Mouse (Mus musculus) myocyte (in vitro differentiated cells): Measurements from ENCODE around the gene Csf2rb2.

ENCODE experiments used
- CEBPB ChIP-seq: IDR thresholded peaks from 2 replicates; pipeline ENCODE4 v1.6.1; 2011; ENCODE audit warnings: mild to moderate bottlenecking, moderate library complexity; ENCODE audit not compliant: poor library complexity, insufficient read depth, severe bottlenecking
- E2F4 ChIP-seq: IDR thresholded peaks from one replicate; pipeline ENCODE4 v1.6.1; 2011; ENCODE audit warnings: mild to moderate bottlenecking, control low read depth, moderate library complexity; ENCODE audit not compliant: insufficient read depth
- MAX ChIP-seq: IDR thresholded peaks from one replicate; pipeline ENCODE4 v1.6.1; 2011; ENCODE audit warnings: low read depth, mild to moderate bottlenecking, control low read depth
- MYOD1 ChIP-seq, 3 experiments: IDR thresholded peaks; one replicate each; pipeline ENCODE4 v1.6.1; 2011; ENCODE audit warnings: control low read depth in 2 of 3, low read depth in 2 of 3, mild to moderate bottlenecking in 2 of 3, moderate library complexity in 1 of 3; ENCODE audit not compliant: insufficient read length in 2 of 3, control insufficient read depth in 1 of 3
- MYOG ChIP-seq, 3 experiments: IDR thresholded peaks; one replicate each; pipeline ENCODE4 v1.6.1; 2011; ENCODE audit warnings: control low read depth in 2 of 3, low read depth in 2 of 3, mild to moderate bottlenecking in 2 of 3; ENCODE audit not compliant: insufficient read length in 2 of 3, control insufficient read depth in 1 of 3, insufficient read depth in 1 of 3
- POLR2A ChIP-seq: IDR thresholded peaks from one replicate; pipeline ENCODE4 v1.6.1; 2011; ENCODE audit warnings: low read depth, mild to moderate bottlenecking, control low read depth, moderate library complexity; ENCODE audit not compliant: insufficient read length
- REST ChIP-seq: IDR thresholded peaks from one replicate; pipeline ENCODE4 v1.6.1; 2011; ENCODE audit warnings: mild to moderate bottlenecking, control low read depth, moderate library complexity; ENCODE audit not compliant: insufficient read depth, insufficient read length
- TCF12 ChIP-seq: IDR thresholded peaks from one replicate; pipeline ENCODE4 v1.6.1; 2011; ENCODE audit warnings: mild to moderate bottlenecking, control low read depth; ENCODE audit not compliant: poor library complexity, insufficient read depth, severe bottlenecking
- USF1 ChIP-seq: IDR thresholded peaks from one replicate; pipeline ENCODE4 v1.6.1; 2011; ENCODE audit warnings: low read depth, mild to moderate bottlenecking, control low read depth, moderate library complexity

- TF ChIP-seq POLR2A (no peak), MAX (no peak), MYOG (IDR thresholded peaks at IDR 0.05; ENCODE audit: control insufficient read depth in 1 of 3, insufficient read depth in 1 of 3, insufficient read length in 2 of 3, low read depth in 2 of 3) (no peak), MYOD1 (IDR thresholded peaks at IDR 0.05; ENCODE audit: control insufficient read depth in 1 of 3, insufficient read length in 2 of 3, low read depth in 2 of 3) (no peak), TCF12 (no peak), REST (no peak), E2F4 (no peak), CEBPB (no peak), USF1 (no peak)
Measured at GRCm38 (mm10) chr15:78326747-78327146, 21.2 kb upstream of the Csf2rb2 start.
